ENCODE assay signal across 8 mouse cellular contexts in genomic region chr5:125267150-125267961, GRCm38 (mm10).
DNase-seq lines count a peak whose midpoint lies in the region; ATAC-seq and TF ChIP-seq lines count a peak whose summit lies in the region.

No protein-coding gene starts in this region.

- no peak for TF ChIP-seq CTCF in lung, postnatal 0 days (IDR thresholded peaks at IDR 0.05)

- no peak overlapping the region for H3K4me3 ChIP-seq in embryonic facial prominence, embryonic 13.5 days
- H3K4me3 ChIP-seq in embryonic facial prominence, embryonic 10.5 days = no peak overlapping the region
- H3K4me3 ChIP-seq in heart, embryonic 14.5 days (ENCODE audit: control insufficient read depth in 1 of 2, insufficient read depth in 1 of 2, low read depth in 1 of 2, low read length in 2 of 2) = peak overlapping the region in 1 of 2 experiments; percentile 13; a peak in 2 of 4 replicates
- H3K4me3 ChIP-seq in lung, postnatal 0 days (ENCODE audit: low read depth, low read length) = no peak overlapping the region

- H3K27ac ChIP-seq in embryonic facial prominence, embryonic 13.5 days = no peak overlapping the region
- H3K27ac ChIP-seq in embryonic facial prominence, embryonic 10.5 days (replicated peaks) = no peak overlapping the region; the same call in 1 of the 2 replicates
- H3K27ac ChIP-seq in heart, embryonic 14.5 days (replicated peaks in 1 of 2; ENCODE audit: control insufficient read depth in 1 of 2, insufficient read depth in 1 of 2, low read depth in 2 of 2, low read length in 2 of 2) = peak overlapping the region; percentile 47 to 66; a peak in 3 of 4 replicates
- H3K27ac ChIP-seq in lung, postnatal 0 days (ENCODE audit: low read length) = no peak overlapping the region

- H3K4me1 ChIP-seq in embryonic facial prominence, embryonic 13.5 days = peaks cover 47% of the 10 kb centered on the region
- peaks cover 43% of the 10 kb centered on the region for H3K4me1 ChIP-seq in embryonic facial prominence, embryonic 10.5 days
- peaks cover 23 to 58% of the 10 kb centered on the region in 2 experiments for H3K4me1 ChIP-seq in heart, embryonic 14.5 days (ENCODE audit: control insufficient read depth in 2 of 2, insufficient read depth in 2 of 2, low read length in 2 of 2)
- H3K4me1 ChIP-seq in lung, postnatal 0 days (ENCODE audit: insufficient read depth, low read depth, low read length) = no peaks in the 10 kb centered on the region; the same call in none of the 2 replicates

- peak overlapping the region; percentile 30 for H3K4me2 ChIP-seq in embryonic facial prominence, embryonic 13.5 days
- peak overlapping the region; percentile 62 for H3K4me2 ChIP-seq in heart, embryonic 14.5 days (ENCODE audit: low read length)
- H3K4me2 ChIP-seq in lung, postnatal 0 days (replicated peaks; ENCODE audit: low read depth, low read length) = peak overlapping the region; percentile 14; the same call in 1 of the 2 replicates

- WGBS in embryonic facial prominence, embryonic 13.5 days = 57% methylated on average over 35 of the region's 35 CpGs
- 74% methylated on average over 35 of the region's 35 CpGs for WGBS in embryonic facial prominence, embryonic 10.5 days
- WGBS in heart, embryonic 14.5 days = 31% methylated on average over 35 of the region's 35 CpGs
- WGBS in lung, postnatal 0 days = 30% methylated on average over 35 of the region's 35 CpGs

- 0 out of 2 replicates have a peak overlapping the region, but pooled peaks have one; percentile 16 for H3K9ac ChIP-seq in embryonic facial prominence, embryonic 13.5 days
- peak overlapping the region; percentile 30; the same call in 1 of the 2 replicates for H3K9ac ChIP-seq in heart, embryonic 14.5 days (ENCODE audit: low read length)
- H3K9ac ChIP-seq in lung, postnatal 0 days (replicated peaks; ENCODE audit: low read depth) = no peak overlapping the region

- DNase-seq in embryonic facial prominence, embryonic 10.5 days (ENCODE audit: low spot score) = no peak
- peak; percentile 78 for DNase-seq in cerebellum, adult 9-11 months
- DNase-seq in kidney, postnatal 14 days = peak; percentile 49
- DNase-seq in lung, postnatal 0 days (ENCODE audit: low spot score) = peak; percentile 50
- DNase-seq in right cerebral cortex, postnatal 25 days = peak; percentile 42

- H3K9me3 ChIP-seq in embryonic facial prominence, embryonic 13.5 days = no peaks in the 10 kb centered on the region
- no peaks in the 10 kb centered on the region for H3K9me3 ChIP-seq in embryonic facial prominence, embryonic 10.5 days
- no peaks in the 10 kb centered on the region for H3K9me3 ChIP-seq in heart, embryonic 14.5 days (ENCODE audit: control insufficient read depth, low read length)
- H3K9me3 ChIP-seq in lung, postnatal 0 days (ENCODE audit: low read length) = no peaks in the 10 kb centered on the region

- no peak for ATAC-seq in embryonic facial prominence, embryonic 13.5 days (ENCODE audit: insufficient number of reproducible peaks, insufficient read depth, low FRiP score, low TSS enrichment, low read depth)
- ATAC-seq in heart, embryonic 14.5 days (ENCODE audit: insufficient number of reproducible peaks, insufficient read depth, low FRiP score, low read depth) = no peak
- peak; percentile 3; the same call in 1 of the 2 replicates for ATAC-seq in lung, postnatal 0 days
- ATAC-seq in granulocyte monocyte progenitor cell, adult 5-6 weeks (replicated peaks; ENCODE audit: poor library complexity, severe bottlenecking) = no peak

- H3K36me3 ChIP-seq in embryonic facial prominence, embryonic 13.5 days = no peaks in the 10 kb centered on the region
- H3K36me3 ChIP-seq in embryonic facial prominence, embryonic 10.5 days (replicated peaks) = no peaks in the 10 kb centered on the region
- no peaks in the 10 kb centered on the region for H3K36me3 ChIP-seq in heart, embryonic 14.5 days (ENCODE audit: control insufficient read depth, insufficient read depth, low read length)
- no peaks in the 10 kb centered on the region for H3K36me3 ChIP-seq in lung, postnatal 0 days (ENCODE audit: insufficient read depth, low read length)

- H3K27me3 ChIP-seq in embryonic facial prominence, embryonic 13.5 days = no peaks in the 10 kb centered on the region
- H3K27me3 ChIP-seq in embryonic facial prominence, embryonic 10.5 days (replicated peaks; ENCODE audit: low read depth, poor library complexity, severe bottlenecking) = no peaks in the 10 kb centered on the region
- H3K27me3 ChIP-seq in heart, embryonic 14.5 days (ENCODE audit: control insufficient read depth, insufficient read depth, low read length) = no peaks in the 10 kb centered on the region
- H3K27me3 ChIP-seq in lung, postnatal 0 days (replicated peaks; ENCODE audit: insufficient read depth, low read length) = no peaks in the 10 kb centered on the region

- TF ChIP-seq EP300 in lung, postnatal 0 days (IDR thresholded peaks at IDR 0.05) = no peak

Comparison
In these comparisons a context has a peak if more than half of its experiments do, and no peak if none do; other contexts are left out.
1. H3K27ac ChIP-seq: peak in heart, embryonic 14.5 days (2 of 2); none in embryonic facial prominence, embryonic 13.5 days (single experiment), embryonic facial prominence, embryonic 10.5 days (single experiment) and lung, postnatal 0 days (single experiment).
2. Peak in every context shown above with its lines, with median percentiles within 50 percentile points of each other: H3K4me2 ChIP-seq.